Mouse (Mus musculus): ENCODE measurements around the gene Pip5k1b.

Gene Pip5k1b

GRCm38 (mm10) chr19:24543386-24544350 is 12.0 kb downstream of the Pip5k1b start:
- no peak for DNase-seq (ENCODE audit: low spot score)

GRCm38 (mm10) chr19:24542293-24542675 is 13.4 kb downstream of the Pip5k1b start:
- DNase-seq (ENCODE audit: low spot score): no peak

- DNase-seq (ENCODE audit: low spot score): no peak
Measured at GRCm38 (mm10) chr19:24541669-24542292, 13.9 kb downstream of the Pip5k1b start.

GRCm38 (mm10) chr19:24540952-24541668 is 14.6 kb downstream of the Pip5k1b start:
- no peak for DNase-seq (ENCODE audit: low spot score)

GRCm38 (mm10) chr19:24539041-24539440 is 16.6 kb downstream of the Pip5k1b start:
- DNase-seq (ENCODE audit: low spot score): no peak

GRCm38 (mm10) chr19:24538181-24538580 is 17.5 kb downstream of the Pip5k1b start:
- DNase-seq (ENCODE audit: low spot score): no peak

GRCm38 (mm10) chr19:24537691-24538090 is 18.0 kb downstream of the Pip5k1b start:
- DNase-seq (ENCODE audit: low spot score): no peak

- no peak for DNase-seq (ENCODE audit: low spot score)
Measured at GRCm38 (mm10) chr19:24536920-24537319, 18.8 kb downstream of the Pip5k1b start.

- no peak for DNase-seq (ENCODE audit: low spot score)
Measured at GRCm38 (mm10) chr19:24536280-24536679, 19.4 kb downstream of the Pip5k1b start.

GRCm38 (mm10) chr19:24535161-24535560 is 20.5 kb downstream of the Pip5k1b start:
- DNase-seq (ENCODE audit: low spot score): no peak

GRCm38 (mm10) chr19:24534733-24535132 is 20.9 kb downstream of the Pip5k1b start:
- no peak for DNase-seq (ENCODE audit: low spot score)

GRCm38 (mm10) chr19:24528910-24529561 is 26.6 kb downstream of the Pip5k1b start:
- DNase-seq (ENCODE audit: low spot score): no peak

GRCm38 (mm10) chr19:24528129-24528730 is 27.4 kb downstream of the Pip5k1b start:
- no peak for DNase-seq (ENCODE audit: low spot score)

- no peak for DNase-seq (ENCODE audit: low spot score)
Measured at GRCm38 (mm10) chr19:24527613-24527948, 28.1 kb downstream of the Pip5k1b start.

GRCm38 (mm10) chr19:24526731-24527612 is 28.7 kb downstream of the Pip5k1b start:
- DNase-seq (ENCODE audit: low spot score): no peak

- no peak for DNase-seq (ENCODE audit: low spot score)
Measured at GRCm38 (mm10) chr19:24523476-24524313, 32.0 kb downstream of the Pip5k1b start.

- DNase-seq (ENCODE audit: low spot score): no peak
Measured at GRCm38 (mm10) chr19:24521997-24522396, 33.7 kb downstream of the Pip5k1b start.

- no peak for DNase-seq (ENCODE audit: low spot score)
Measured at GRCm38 (mm10) chr19:24521146-24521545, 34.5 kb downstream of the Pip5k1b start.

GRCm38 (mm10) chr19:24519732-24520409 is 35.8 kb downstream of the Pip5k1b start:
- no peak for DNase-seq (ENCODE audit: low spot score)
